Mouse (Mus musculus) right cerebral cortex, postnatal 10 days (tissue): ENCODE measurements around the gene Trmt1l.
A peak's percentile ranks its signal among the peaks of the same experiment; 100 is the strongest.
"Not testable (repeated sequence)": the region's sequence is repeated elsewhere in the genome, so short reads cannot be mapped to it uniquely, and the experiment has no call there.

Experiments
- DNase-seq, 2 experiments: peaks; one replicate each; pipeline ENCODE4 v3.0.0; 2021; ENCODE audit warnings: low spot score in 2 of 2

Gene Trmt1l

GRCm38 (mm10) chr1:151428263-151429221 lies at the start of gene Trmt1l, which contains the start of gene Swt1:
Trmt1l (plus strand) TSS chr1:151428542.
Swt1 (minus strand) TSS chr1:151428455.
- peak; percentile 99 to 100 for DNase-seq

GRCm38 (mm10) chr1:151390029-151390428 lies 38.3 kb upstream of the Trmt1l start:
- no peak for DNase-seq

DNA sequence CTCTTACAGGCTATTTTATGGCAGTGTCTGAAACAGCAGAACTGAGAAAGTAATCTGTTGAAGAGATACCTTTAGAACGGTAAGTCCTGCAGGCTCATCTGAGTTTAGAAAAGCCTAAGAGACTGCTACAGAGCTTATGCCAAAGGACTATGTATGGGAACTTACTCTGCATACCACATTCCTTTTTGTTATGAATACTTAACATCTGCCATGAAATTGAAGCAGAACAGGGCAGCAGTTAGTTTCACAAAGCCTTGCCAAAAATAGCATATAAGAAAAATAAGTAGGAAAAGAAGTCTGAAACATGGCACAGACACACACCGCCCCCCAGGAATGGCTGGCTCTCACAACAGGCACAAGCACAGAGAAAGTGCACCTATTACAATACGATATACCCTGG lies 18.5 kb upstream of the Trmt1l start:
- no peak for DNase-seq

GRCm38 (mm10) chr1:151422178-151422577 lies 6.2 kb upstream of the Trmt1l start:
- DNase-seq, result no peak

DNA sequence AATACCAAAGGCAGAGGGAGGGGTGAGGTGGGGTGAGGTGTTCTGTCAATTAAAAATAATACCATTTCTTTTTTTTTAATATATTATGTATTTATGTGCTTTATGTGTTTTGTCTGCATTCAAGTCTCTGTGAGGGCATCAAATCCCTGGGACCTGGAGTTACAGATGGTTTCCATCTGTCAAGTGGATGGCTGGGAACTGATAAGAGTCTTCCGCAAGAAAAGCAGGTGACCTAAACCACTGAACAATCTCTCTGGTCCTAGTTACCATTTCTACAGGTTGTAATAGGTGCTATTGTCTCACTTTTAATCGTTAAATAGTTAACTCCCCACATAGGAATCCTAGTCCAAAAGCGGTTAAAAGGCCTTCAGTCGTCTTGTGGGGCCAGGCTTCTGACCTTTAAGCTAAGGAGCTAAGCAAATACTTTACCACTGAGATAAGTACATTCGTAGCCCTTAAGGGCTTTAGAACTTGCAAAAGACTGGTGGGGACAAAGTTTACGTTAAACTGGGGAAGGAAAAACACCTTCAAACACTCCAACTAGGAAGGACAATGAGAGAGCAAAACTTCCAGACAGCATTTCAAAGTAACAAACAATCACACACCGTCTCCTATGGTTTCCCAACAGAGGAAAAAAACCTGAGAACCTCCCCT lies 1.3 kb upstream of the Trmt1l start:
- no peak for DNase-seq

DNA sequence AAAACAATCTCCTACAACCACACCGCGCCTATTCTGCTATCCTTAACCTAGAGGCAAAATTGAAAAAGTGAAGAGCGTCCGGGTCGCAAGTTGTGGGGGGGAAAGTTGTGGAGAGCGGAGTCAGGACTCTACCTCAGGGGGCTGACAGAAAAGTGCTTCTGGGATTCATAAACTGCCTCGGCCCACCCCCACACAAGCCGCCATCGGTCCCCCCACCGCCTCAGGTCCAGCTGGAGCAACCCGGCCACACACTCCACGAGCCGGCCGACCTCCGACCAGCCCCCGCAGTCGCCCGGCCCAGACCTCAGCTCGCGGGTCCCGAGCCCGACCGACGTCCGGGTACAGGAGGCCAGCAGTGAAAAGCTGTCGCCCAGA lies 467 bp upstream of the Trmt1l start:
- no peak for DNase-seq

DNA sequence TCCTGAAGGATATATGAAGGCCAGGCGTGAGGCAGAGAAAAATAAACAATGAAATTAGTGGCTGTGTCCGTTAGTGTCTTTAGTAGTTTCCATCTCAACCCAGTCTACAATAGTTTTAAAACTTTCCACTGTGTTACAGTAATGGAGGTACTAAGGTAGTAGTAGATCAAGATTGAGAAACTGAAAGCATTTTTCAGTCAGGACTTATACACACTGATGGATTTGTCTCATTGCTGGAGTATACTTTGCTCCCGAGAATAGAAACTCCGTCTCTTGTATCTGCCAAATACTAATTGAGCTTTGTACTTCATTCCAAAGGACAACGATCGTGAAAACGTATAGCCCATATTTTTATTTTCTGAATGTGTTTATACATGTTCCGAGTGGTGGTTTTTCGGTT lies 974 bp downstream of the Trmt1l start:
- no peak for DNase-seq

- no peak for DNase-seq
Observed at GRCm38 (mm10) chr1:151435431-151435830, 7.1 kb downstream of the Trmt1l start.

- DNase-seq, result no peak
Observed at GRCm38 (mm10) chr1:151449866-151450265, 21.5 kb downstream of the Trmt1l start.

GRCm38 (mm10) chr1:151450851-151451250 lies 22.5 kb downstream of the Trmt1l start:
- DNase-seq, result no peak

DNA sequence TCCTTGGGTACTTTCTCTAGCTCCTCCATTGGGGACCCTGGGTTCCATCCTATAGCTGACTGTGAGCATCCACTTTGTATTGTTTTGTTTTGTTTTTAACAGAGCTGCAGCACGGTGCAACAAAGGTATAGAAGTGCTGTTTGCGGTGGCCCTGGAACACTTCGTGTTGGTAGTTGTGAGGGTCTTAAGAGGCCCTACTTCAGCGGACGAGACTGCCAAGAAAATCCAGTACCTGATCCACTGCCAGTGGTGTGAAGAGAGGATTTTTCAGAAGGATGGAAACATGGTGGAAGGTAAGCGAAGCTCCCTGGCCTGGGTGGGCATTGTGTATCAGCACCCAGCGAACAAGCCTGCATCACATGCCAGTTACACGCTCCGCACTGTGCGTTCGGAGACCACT lies 23.6 kb downstream of the Trmt1l start:
- no peak for DNase-seq

GRCm38 (mm10) chr1:151457087-151457486 lies 28.7 kb downstream of the Trmt1l start:
- no peak for DNase-seq

- DNase-seq, result no peak
Observed at GRCm38 (mm10) chr1:151461265-151461664, 32.9 kb downstream of the Trmt1l start.

- DNase-seq, result no peak
Observed at GRCm38 (mm10) chr1:151464914-151465313, 36.6 kb downstream of the Trmt1l start.

GRCm38 (mm10) chr1:151466571-151466970 lies 38.2 kb downstream of the Trmt1l start:
- no peak for DNase-seq

DNA sequence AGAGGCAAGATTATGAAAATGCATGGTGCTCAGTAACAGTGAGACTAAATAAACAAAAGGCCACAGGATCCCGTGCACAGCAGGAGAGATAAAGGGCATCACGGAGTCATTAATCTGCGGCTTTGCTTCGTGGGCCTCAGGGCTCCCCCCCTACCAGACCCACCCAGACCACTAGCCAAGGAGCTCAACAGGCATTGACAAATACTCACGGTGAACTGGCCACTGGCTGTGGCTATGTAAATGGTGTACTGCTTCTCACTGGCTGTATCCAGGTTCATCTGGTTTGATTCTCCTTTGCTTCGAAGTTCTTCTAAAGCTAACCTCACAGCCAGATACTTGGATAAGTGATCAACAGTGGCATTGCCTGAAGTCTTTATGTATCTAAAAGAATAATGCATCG lies 43.1 kb downstream of the Trmt1l start:
- no peak for DNase-seq

GRCm38 (mm10) chr1:151472386-151472785 lies 44.0 kb downstream of the Trmt1l start:
- not testable (repeated sequence) for DNase-seq

- DNase-seq, result no peak
Observed at GRCm38 (mm10) chr1:151482497-151482896, 54.2 kb downstream of the Trmt1l start.

DNA sequence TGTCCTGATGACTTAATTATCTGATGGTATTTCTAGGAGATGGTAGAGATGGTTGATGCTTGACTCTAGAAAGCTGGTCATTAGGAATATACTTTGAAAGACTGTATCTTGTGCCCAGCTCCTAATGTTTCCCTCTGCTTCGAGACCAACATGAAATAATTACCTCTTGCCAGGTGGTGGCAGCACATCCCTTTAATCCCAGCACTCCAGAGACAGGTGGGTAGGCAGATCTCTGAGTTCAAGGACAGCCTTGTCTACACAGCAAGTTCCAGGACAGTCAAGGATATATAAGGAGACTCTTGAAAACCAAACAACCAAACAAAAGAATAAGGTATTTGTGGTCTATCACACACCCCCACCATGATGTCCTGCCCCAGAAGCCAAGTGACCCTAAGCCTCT lies 55.2 kb downstream of the Trmt1l start:
- no peak for DNase-seq

DNA sequence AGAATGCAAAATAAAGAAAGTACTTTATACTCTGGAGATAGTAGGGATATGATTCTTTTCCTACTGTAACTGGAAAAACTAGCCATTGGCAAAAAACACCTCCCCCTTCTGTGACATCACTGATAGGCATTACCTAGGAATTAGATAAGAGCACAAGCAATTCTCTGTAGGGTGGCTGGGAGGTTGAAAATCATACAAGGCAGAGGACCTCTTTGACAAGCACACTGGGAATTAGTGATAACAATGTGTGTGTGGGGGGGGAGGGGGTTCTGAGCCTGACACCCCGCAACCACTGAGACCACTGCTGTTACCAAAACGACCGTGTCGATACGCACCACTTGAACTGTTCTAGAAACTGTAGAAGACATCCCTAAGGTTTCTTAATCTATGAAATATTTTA lies 56.4 kb downstream of the Trmt1l start:
- DNase-seq, result no peak

- DNase-seq, result no peak
Observed at GRCm38 (mm10) chr1:151489806-151490205, 61.5 kb downstream of the Trmt1l start.

DNA sequence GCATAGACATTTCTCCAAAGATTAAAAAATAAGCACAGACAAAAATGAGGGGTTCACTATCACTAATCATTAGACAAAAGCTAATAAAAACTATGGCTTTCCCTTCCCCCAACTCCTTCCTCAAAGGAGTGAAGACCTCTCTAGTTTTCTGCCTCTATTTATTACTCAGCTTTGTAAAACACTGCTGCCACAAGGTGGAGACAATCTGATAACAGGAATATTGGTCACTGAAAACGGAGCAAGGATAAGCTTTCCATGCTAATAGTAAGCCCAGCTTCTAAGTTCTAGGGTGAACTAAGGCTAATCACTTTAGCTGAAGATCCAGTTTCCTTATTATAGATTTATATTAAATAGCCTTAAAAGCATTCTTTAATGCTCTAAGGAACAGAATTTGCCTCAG lies 64.1 kb downstream of the Trmt1l start:
- no peak for DNase-seq

- DNase-seq, result no peak
Observed at GRCm38 (mm10) chr1:151493826-151494225, 65.5 kb downstream of the Trmt1l start.
